Mouse (Mus musculus) midbrain, postnatal 0 days (tissue): ENCODE results near the gene Tyk2. TPM values are rescaled to one million over a fixed set of nuclear protein-coding genes. Genes with fewer than 3 reads are reported as not detected.
A peak's percentile ranks its signal among the peaks of the same experiment; 100 is the strongest.

Experiments used
- ATAC-seq: fragments of 200-750 bp; cut with Nextera tagmentation; 2 replicates; pipeline ENCODE4 v1.8.0; 2017; ENCODE audit warnings: moderate number of reproducible peaks, mild to moderate bottlenecking, moderate TSS enrichment, moderate library complexity; ENCODE audit not compliant: low FRiP score
- DNase-seq: peaks from one replicate; pipeline ENCODE4 v3.0.0-alpha.2; 2015; ENCODE audit warnings: low spot score
- H3K27ac ChIP-seq: fragments of 300-500 bp; sonication (generic); 2 replicates; pipeline ENCODE4 v1.5.1; 2014; ENCODE audit warnings: low read depth, mild to moderate bottlenecking, low read length, mixed read lengths
- H3K27me3 ChIP-seq: fragments of 300-500 bp; sonication (generic); 2 replicates; pipeline ENCODE4 v1.6.1; 2014; ENCODE audit warnings: low read length, control low read depth, mixed read lengths; ENCODE audit not compliant: insufficient read depth
- H3K36me3 ChIP-seq: fragments of 300-500 bp; sonication (generic); 2 replicates; pipeline ENCODE4 v1.6.1; 2014; ENCODE audit warnings: low read length, control low read depth, mixed read lengths; ENCODE audit not compliant: insufficient read depth
- H3K4me1 ChIP-seq: fragments of 300-500 bp; sonication (generic); 2 replicates; pipeline ENCODE4 v1.6.1; 2014; ENCODE audit warnings: mild to moderate bottlenecking, control low read depth, antibody characterized with exemption, low read length, mixed read lengths; ENCODE audit not compliant: insufficient read depth
- H3K4me2 ChIP-seq: fragments of 300-500 bp; sonication (generic); 2 replicates; pipeline ENCODE4 v1.6.1; 2014; ENCODE audit warnings: low read depth, mild to moderate bottlenecking, low read length, mixed read lengths; ENCODE audit not compliant: poor library complexity, severe bottlenecking
- H3K4me3 ChIP-seq: fragments of 300-500 bp; sonication (generic); 2 replicates; pipeline ENCODE4 v1.5.1; 2014; ENCODE audit warnings: low read depth, mild to moderate bottlenecking, low read length, moderate library complexity
- H3K9ac ChIP-seq: fragments of 300-500 bp; sonication (generic); replicated peaks from 2 replicates; pipeline ENCODE4 v1.6.1; 2014; ENCODE audit warnings: mild to moderate bottlenecking, low read length, moderate library complexity, mixed read lengths; ENCODE audit not compliant: poor library complexity, severe bottlenecking
- H3K9me3 ChIP-seq: fragments of 300-500 bp; sonication (generic); 2 replicates; pipeline ENCODE4 v1.6.1; 2016; ENCODE audit warnings: low read length, control low read depth
- CTCF ChIP-seq: IDR thresholded peaks from 2 replicates; pipeline ENCODE4 v1.5.1; 2016; ENCODE audit warnings: antibody characterized with exemption, mild to moderate bottlenecking
- WGBS: fragments of 180-500 bp; shearing (Covaris S2); extraction: QIAGEN DNeasy Blood & Tissue Kit; methylation state at CpG from one replicate; pipeline ENCODE4 v1.1.7; 2014; 5-methylcytosine and 5-hydroxymethylcytosine counted together
- polyA plus RNA-seq: library from polyadenylated mRNA; unstranded; fragments of >200 nt; fragmentation: Nextera tagmentation; extraction: Ambion mirVana; gene quantifications from 2 replicates; pipeline ENCODE4 v1.2.1, GENCODE M21; 2015
- total RNA-seq: library from RNA; depleted of rRNA; stranded (reverse); fragments of >200 nt; gene quantifications from 2 replicates; pipeline ENCODE4 v1.2.3, GENCODE M21; 2014

Tyk2 gene
- total and polyA plus RNA-seq, 2 experiments from 2014 or later, result 4.8 to 9.9 TPM

DNA sequence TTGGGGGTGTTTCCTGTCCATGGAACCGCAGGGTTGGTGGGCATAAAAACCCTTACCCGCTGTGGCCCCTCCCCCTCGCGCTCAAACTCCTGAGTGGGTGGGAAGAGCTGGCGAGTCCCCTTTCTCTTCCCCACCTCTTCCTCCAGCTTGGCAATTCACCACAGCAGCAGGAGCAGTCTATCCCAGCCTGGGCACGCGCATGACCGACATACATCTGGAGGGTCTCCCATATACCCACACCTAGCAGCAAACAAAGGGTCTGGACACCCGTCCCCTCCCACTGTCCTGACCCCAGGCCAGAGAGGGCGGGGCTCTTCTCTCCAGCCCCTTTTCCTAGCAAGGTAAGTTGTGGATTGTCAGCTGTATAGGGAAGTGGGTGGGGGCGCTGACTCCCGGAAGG lies 22.3 kb upstream of the Tyk2 start:
- Histone ChIP-seq H3K4me2 (peak overlapping the region; percentile 40), H3K9me3 (0 out of 2 replicates have a peak, but pooled peaks cover 6% of the 10 kb centered on the region), H3K27ac (no peak overlapping the region), H3K36me3 (no peaks in the 10 kb centered on the region), H3K9ac (no peak overlapping the region), H3K4me3 (no peak overlapping the region), H3K27me3 (peaks cover 4% of the 10 kb centered on the region; the same call in 1 of the 2 replicates), H3K4me1 (peaks cover 8% of the 10 kb centered on the region; the same call in 1 of the 2 replicates)
- no peak for DNase-seq
- ATAC-seq, result no peak
- TF ChIP-seq CTCF, result no peak
- WGBS, result 6% methylated on average over 12 of the region's 12 CpGs

DNA sequence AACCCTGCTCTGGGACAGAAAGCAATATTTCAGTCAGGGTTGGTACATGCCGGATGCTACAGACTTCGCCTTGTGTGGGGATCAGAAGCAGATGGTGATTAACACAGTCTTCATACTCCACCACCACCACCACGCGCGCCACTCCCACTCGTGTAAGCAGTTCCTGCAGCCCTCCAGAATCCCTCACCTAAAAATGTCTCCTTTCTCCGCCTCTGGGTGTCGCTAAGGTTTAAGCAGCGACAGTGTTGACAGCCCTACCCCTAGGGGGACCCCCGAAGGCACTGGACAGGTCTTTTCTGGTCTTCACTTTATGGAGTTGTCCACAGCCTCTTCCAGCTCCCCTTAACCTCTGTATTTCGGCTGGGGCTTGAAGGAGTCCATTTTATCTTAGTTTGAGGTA lies 21.7 kb upstream of the Tyk2 start:
- ATAC-seq, result no peak

DNA sequence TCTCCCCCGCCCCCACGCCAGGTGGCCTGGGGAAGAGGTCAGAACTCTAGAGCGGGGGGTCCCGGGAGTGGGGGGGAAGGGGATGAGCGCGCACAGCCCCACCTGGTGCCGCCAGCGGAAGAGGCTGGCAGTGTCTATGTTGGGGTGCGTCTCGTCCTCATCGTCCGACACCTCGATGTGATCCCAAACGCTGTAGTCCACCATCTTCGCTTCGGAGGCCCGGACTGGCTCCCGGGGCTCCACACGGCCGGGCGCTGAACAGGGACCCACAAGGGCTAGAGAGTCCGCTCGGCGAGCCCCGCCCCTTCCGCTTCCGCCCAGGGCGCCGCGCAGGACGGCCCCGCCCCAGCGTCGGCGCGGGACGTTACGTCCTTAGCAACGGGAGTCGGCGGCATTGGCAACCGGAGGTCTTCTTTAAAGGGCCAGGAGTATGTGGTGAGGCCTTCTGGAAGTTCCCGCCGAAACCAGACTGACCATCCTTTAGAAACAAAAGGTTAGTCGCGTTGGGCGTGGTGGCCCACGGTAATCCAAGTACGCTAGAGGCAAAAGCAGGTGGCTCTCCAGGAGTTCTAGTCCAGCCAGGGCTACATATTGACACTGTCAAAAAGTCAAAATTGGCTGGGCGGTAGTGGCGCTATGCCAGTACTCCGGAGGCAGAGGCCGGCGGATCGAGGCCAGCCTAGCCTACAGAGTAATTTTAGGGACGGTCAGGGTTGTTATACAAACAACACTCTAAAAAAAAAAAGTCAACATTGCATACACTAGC lies 18.8 kb upstream of the Tyk2 start, which contains the start of gene Cdc37:
Gene Cdc37 (minus strand): TSS at position 329 of the 766 bp plus-strand sequence.
- no peaks in the 10 kb centered on the region for H3K9me3 ChIP-seq
- peak within 1 kb of the TSS; percentile 77 for H3K4me3 ChIP-seq
- peaks cover 5% of the 10 kb centered on the region; the same call in 1 of the 2 replicates for H3K36me3 ChIP-seq
- TF ChIP-seq CTCF, result peak; percentile 8; the same call in 1 of the 2 replicates
- peaks cover 13% of the 10 kb centered on the region; the same call in 1 of the 2 replicates for H3K4me1 ChIP-seq
- ATAC-seq (peak; percentile 97), DNase-seq (peak; percentile 95)
- peak within 1 kb of the TSS; percentile 74 for H3K9ac ChIP-seq
- H3K27me3 ChIP-seq, result peaks cover 4% of the 10 kb centered on the region; the same call in 1 of the 2 replicates
- H3K27ac ChIP-seq, result peak within 1 kb of the TSS; percentile 77
- WGBS, result 4% methylated on average over 56 of the region's 56 CpGs
- peak within 1 kb of the TSS; percentile 86 for H3K4me2 ChIP-seq

More for the DNA sequence above, 21.7 kb upstream of the Tyk2 start:
- no peak overlapping the region for H3K27ac ChIP-seq
- H3K4me3 ChIP-seq, result no peak overlapping the region
- H3K9ac ChIP-seq, result 0 out of 2 replicates have a peak overlapping the region, but pooled peaks have one; percentile 8
- DNase-seq, result peak; percentile 70
- no peaks in the 10 kb centered on the region for H3K36me3 ChIP-seq
- H3K27me3 ChIP-seq, result peaks cover 4% of the 10 kb centered on the region; the same call in 1 of the 2 replicates
- TF ChIP-seq CTCF, result peak; percentile 84
- peak overlapping the region; percentile 40; the same call in 1 of the 2 replicates for H3K4me2 ChIP-seq
- no peaks in the 10 kb centered on the region for H3K9me3 ChIP-seq
- WGBS, result 2% methylated on average over 11 of the region's 11 CpGs
- H3K4me1 ChIP-seq, result peaks cover 11% of the 10 kb centered on the region; the same call in 1 of the 2 replicates

DNA sequence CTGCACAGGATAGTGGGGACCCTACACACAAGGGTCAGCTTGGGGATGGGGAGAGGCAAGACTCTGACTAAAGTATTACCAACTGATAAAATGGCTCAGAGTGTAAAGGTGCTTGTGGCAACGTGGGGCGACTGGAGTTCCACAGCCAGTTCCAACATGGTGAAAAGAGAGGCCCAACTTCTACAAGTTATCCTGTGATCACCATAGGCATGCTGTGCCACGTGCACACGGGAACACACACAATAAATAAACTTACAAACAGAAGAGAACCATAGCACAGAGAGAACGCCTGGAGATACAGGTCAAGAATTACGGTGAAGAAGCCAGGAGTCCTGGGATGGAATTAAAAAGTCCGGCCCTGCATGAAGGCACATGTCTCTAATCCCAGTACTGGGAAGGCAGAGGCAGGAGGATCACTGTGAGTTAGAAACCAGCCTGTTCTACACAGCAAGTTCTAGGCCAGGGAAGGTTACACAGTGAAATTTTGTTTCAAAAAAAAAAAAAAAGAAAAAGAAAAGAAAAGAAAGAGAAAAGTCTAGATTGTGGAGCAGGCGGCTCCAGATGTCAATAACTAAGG lies 18.1 kb upstream of the Tyk2 start:
- TF ChIP-seq CTCF, result no peak
- H3K4me3 ChIP-seq, result peak overlapping the region; percentile 77
- ATAC-seq, result no peak
- H3K4me1 ChIP-seq, result peaks cover 13% of the 10 kb centered on the region; the same call in 1 of the 2 replicates
- peaks cover 5% of the 10 kb centered on the region; the same call in 1 of the 2 replicates for H3K36me3 ChIP-seq
- H3K27me3 ChIP-seq, result peaks cover 4% of the 10 kb centered on the region; the same call in 1 of the 2 replicates
- no peak for DNase-seq
- peak overlapping the region; percentile 74 for H3K9ac ChIP-seq
- H3K9me3 ChIP-seq, result no peaks in the 10 kb centered on the region
- peak overlapping the region; percentile 86 for H3K4me2 ChIP-seq
- peak overlapping the region; percentile 77; the same call in 1 of the 2 replicates for H3K27ac ChIP-seq
- 14% methylated on average over 8 of the region's 8 CpGs for WGBS

DNA sequence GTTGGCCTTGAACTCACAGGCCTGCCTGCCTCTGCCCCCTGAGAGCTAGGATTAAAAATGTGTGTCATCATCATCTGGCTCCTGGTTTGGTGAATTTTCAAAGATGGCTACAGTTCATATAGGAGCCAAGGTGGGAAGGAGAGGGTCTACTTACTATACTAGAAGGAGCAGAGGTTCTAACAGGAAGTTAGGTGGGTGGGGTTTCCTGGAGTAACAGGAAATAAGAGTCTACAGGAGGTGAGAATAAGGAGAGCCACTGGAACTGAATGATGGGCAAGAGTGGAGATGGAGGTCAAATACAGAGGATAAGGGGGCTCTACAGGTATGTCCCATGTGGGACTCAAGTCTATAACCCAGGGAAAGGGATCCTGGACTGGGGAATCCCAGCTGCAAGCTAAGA lies 17.4 kb upstream of the Tyk2 start:
- H3K9me3 ChIP-seq, result no peaks in the 10 kb centered on the region
- H3K4me1 ChIP-seq, result peaks cover 13% of the 10 kb centered on the region; the same call in 1 of the 2 replicates
- H3K4me3 ChIP-seq, result peak overlapping the region; percentile 77; the same call in 1 of the 2 replicates
- peaks cover 8% of the 10 kb centered on the region; the same call in 1 of the 2 replicates for H3K36me3 ChIP-seq
- DNase-seq (no peak), ATAC-seq (no peak)
- TF ChIP-seq CTCF, result no peak
- H3K27ac ChIP-seq, result no peak overlapping the region
- peaks cover 3% of the 10 kb centered on the region; the same call in 1 of the 2 replicates for H3K27me3 ChIP-seq
- peak overlapping the region; percentile 86 for H3K4me2 ChIP-seq
- H3K9ac ChIP-seq, result 0 out of 2 replicates have a peak overlapping the region, but pooled peaks have one; percentile 5
